19 mouse cellular contexts compared by ENCODE assay signal in the genomic region with DNA sequence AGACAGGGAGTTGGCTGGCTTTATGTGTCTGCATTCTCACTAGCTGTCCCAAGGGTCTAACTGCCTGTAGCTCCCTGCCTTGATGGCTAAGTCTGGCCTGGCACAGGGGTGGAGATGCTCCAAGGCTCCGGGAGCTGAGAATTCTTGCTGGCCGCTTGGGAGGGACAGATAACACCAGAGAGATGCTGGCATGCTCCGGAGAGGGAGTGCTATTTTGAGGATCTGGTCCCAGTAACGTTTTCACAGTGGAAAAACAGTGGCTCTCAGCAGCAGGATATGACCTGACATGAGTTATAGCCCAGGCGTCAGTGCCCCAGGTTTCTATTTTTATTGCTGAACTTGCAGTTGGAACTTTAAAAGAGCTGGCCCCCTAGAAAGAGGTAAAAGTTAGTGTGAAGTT. TPM values are rescaled to one million over a fixed set of nuclear protein-coding genes. Genes with fewer than 3 reads are reported as not detected.
A peak's percentile ranks its signal among the peaks of the same experiment; 100 is the strongest.
DNase-seq lines count a peak whose midpoint lies in the region; ATAC-seq and TF ChIP-seq lines count a peak whose summit lies in the region.
"Had no signal": no experiment of that assay in that cellular context is flagged by ENCODE, and none has a peak within 500 bp of the region (broad histone marks: within the 10 kb centered on the region; RNA-seq: fewer than 3 reads in every experiment).

No protein-coding gene starts in this region.

- no peak for TF ChIP-seq CTCF in stomach, postnatal 0 days (IDR thresholded peaks at IDR 0.05; ENCODE audit: low read depth)

- WGBS in heart, embryonic 11.5 days (ENCODE audit: insufficient replicate concordance), result 22% methylated on average over 5 of the region's 5 CpGs
- 77% methylated on average over 5 of the region's 5 CpGs for WGBS in midbrain, embryonic 10.5 days
- 52% methylated on average over 5 of the region's 5 CpGs for WGBS in stomach, postnatal 0 days

- DNase-seq in gastrocnemius, adult 8-10 months (ENCODE audit: low spot score in 2 of 2), result peak; percentile 45 to 62
- DNase-seq in heart, postnatal 4 days, result peak; percentile 35
- DNase-seq in midbrain, embryonic 10.5 days (ENCODE audit: low spot score), result no peak
- no peak for DNase-seq in layer of hippocampus, postnatal 10 days (ENCODE audit: low spot score in 2 of 2)
- DNase-seq in testis, postnatal 14 days (ENCODE audit: low spot score), result no peak
- DNase-seq in stomach, postnatal 0 days (ENCODE audit: low spot score), result no peak
- DNase-seq: cerebellum, adult 11 months; layer of hippocampus, postnatal 36 days; lung, postnatal 36 days; thymus, postnatal 4 days had no signal

- peak; percentile 80 for ATAC-seq in common myeloid progenitor, adult 5-6 weeks (replicated peaks; ENCODE audit: low read depth, poor library complexity, severe bottlenecking)
- ATAC-seq in heart, embryonic 11.5 days (replicated peaks; ENCODE audit: insufficient number of reproducible peaks, low FRiP score, low TSS enrichment), result 0 out of 2 replicates have a peak, but pooled peaks have one; percentile 35
- ATAC-seq in stomach, postnatal 0 days (ENCODE audit: low FRiP score, low TSS enrichment), result no peak
- ATAC-seq: CD4-positive, CD25-positive, alpha-beta regulatory T cell, adult 4 months; intestine, embryonic 16.5 days; midbrain, embryonic 13.5 days had no signal

- H3K4me2 ChIP-seq in heart, embryonic 11.5 days, result 0 out of 2 replicates have a peak overlapping the region, but pooled peaks have one; percentile 3
- H3K4me2 ChIP-seq in stomach, postnatal 0 days (replicated peaks; ENCODE audit: low read depth), result no peak overlapping the region
- H3K4me2 ChIP-seq: limb, embryonic 12.5 days; midbrain, embryonic 13.5 days; stomach, embryonic 15.5 days had no signal

- H3K27ac ChIP-seq in heart, embryonic 11.5 days (ENCODE audit: low read depth, low read length), result peak overlapping the region; percentile 74; the same call in 1 of the 2 replicates
- H3K27ac ChIP-seq in midbrain, embryonic 10.5 days (replicated peaks), result no peak overlapping the region
- no peak overlapping the region for H3K27ac ChIP-seq in stomach, postnatal 0 days (replicated peaks)
- H3K27ac ChIP-seq: limb, embryonic 12.5 days; midbrain, embryonic 13.5 days; stomach, embryonic 15.5 days had no signal

- no peak overlapping the region for H3K9ac ChIP-seq in heart, embryonic 11.5 days (ENCODE audit: low read depth, low read length)
- H3K9ac ChIP-seq in stomach, postnatal 0 days (ENCODE audit: low read length), result no peak overlapping the region
- H3K9ac ChIP-seq: limb, embryonic 12.5 days; midbrain, embryonic 13.5 days; stomach, embryonic 15.5 days had no signal

- H3K9me3 ChIP-seq in heart, embryonic 11.5 days (replicated peaks; ENCODE audit: control insufficient read depth, low read length), result no peaks in the 10 kb centered on the region
- no peaks in the 10 kb centered on the region; the same call in 1 of the 2 replicates for H3K9me3 ChIP-seq in midbrain, embryonic 10.5 days (replicated peaks)
- H3K9me3 ChIP-seq in stomach, postnatal 0 days (ENCODE audit: control insufficient read depth, low read length), result no peaks in the 10 kb centered on the region
- H3K9me3 ChIP-seq: limb, embryonic 12.5 days; midbrain, embryonic 13.5 days; stomach, embryonic 15.5 days had no signal

- H3K36me3 ChIP-seq in heart, embryonic 11.5 days (ENCODE audit: control insufficient read depth, insufficient read depth, low read length), result no peaks in the 10 kb centered on the region
- no peaks in the 10 kb centered on the region for H3K36me3 ChIP-seq in midbrain, embryonic 10.5 days
- H3K36me3 ChIP-seq in stomach, postnatal 0 days (ENCODE audit: control insufficient read depth, insufficient read depth, low read length), result no peaks in the 10 kb centered on the region
- H3K36me3 ChIP-seq: limb, embryonic 12.5 days; midbrain, embryonic 13.5 days; stomach, embryonic 15.5 days had no signal

- peaks cover 3% of the 10 kb centered on the region; the same call in 1 of the 2 replicates for H3K4me1 ChIP-seq in heart, embryonic 11.5 days (ENCODE audit: control insufficient read depth, insufficient read depth, low read length)
- H3K4me1 ChIP-seq in midbrain, embryonic 10.5 days, result no peaks in the 10 kb centered on the region
- no peaks in the 10 kb centered on the region for H3K4me1 ChIP-seq in stomach, postnatal 0 days (replicated peaks; ENCODE audit: control insufficient read depth, insufficient read depth)
- H3K4me1 ChIP-seq: midbrain, embryonic 13.5 days; stomach, embryonic 15.5 days had no signal

- no peak for TF ChIP-seq EP300 in stomach, postnatal 0 days (optimal IDR thresholded peaks at IDR 0.05)

- no peaks in the 10 kb centered on the region for H3K27me3 ChIP-seq in heart, embryonic 11.5 days (ENCODE audit: control insufficient read depth, insufficient read depth, low read length)
- no peaks in the 10 kb centered on the region for H3K27me3 ChIP-seq in midbrain, embryonic 10.5 days (ENCODE audit: low read depth, poor library complexity, severe bottlenecking)
- no peaks in the 10 kb centered on the region for H3K27me3 ChIP-seq in stomach, postnatal 0 days (ENCODE audit: control insufficient read depth, insufficient read depth, low read length)
- H3K27me3 ChIP-seq: limb, embryonic 12.5 days; midbrain, embryonic 13.5 days; stomach, embryonic 15.5 days had no signal

- H3K4me3 ChIP-seq in heart, embryonic 11.5 days (ENCODE audit: low read depth, low read length), result no peak overlapping the region
- H3K4me3 ChIP-seq in midbrain, embryonic 10.5 days, result no peak overlapping the region
- H3K4me3 ChIP-seq in stomach, postnatal 0 days (ENCODE audit: low read depth, low read length), result no peak overlapping the region
- H3K4me3 ChIP-seq: limb, embryonic 12.5 days; midbrain, embryonic 13.5 days; stomach, embryonic 15.5 days had no signal

RNA-seq across cellular contexts. Expression of gene Spic, which starts 39.4 kb away (rescaled TPM):
- 1.1 and 4.2 TPM in 2 replicates for total RNA-seq in common myeloid progenitor, adult 5-6 weeks (2017)
- total RNA-seq in gastrocnemius, adult 8-10 months (2022), result not detected
- polyA plus RNA-seq in heart, embryonic 11.5 days (2014; fragmentation: Nextera tagmentation; extraction: Ambion mirVana), result not detected in 2 replicates
- total RNA-seq in heart, postnatal 4 days (2021), result not detected
- 0.10 TPM in 1 of 2 replicates, not detected in the other for polyA plus RNA-seq in midbrain, embryonic 10.5 days (2016; fragmentation: Nextera tagmentation; extraction: Ambion mirVana)
- total RNA-seq in layer of hippocampus, postnatal 10 days (2021), result not detected
- 0.62 and 1.4 TPM in 2 replicates for polyA plus RNA-seq in stomach, postnatal 0 days (2015; fragmentation: Nextera tagmentation; extraction: Ambion mirVana)
- total RNA-seq: layer of hippocampus, postnatal 36 days had no signal
- polyA plus RNA-seq: hindbrain, embryonic 11.5 days; limb, embryonic 12.5 days; midbrain, embryonic 13.5 days; small intestine, adult 2 months had no signal

RNA-seq across cellular contexts. Expression of gene Mybpc1, which starts 40.5 kb away (rescaled TPM):
- not detected in 2 replicates for total RNA-seq in common myeloid progenitor, adult 5-6 weeks (2017)
- 100 to 1,000 TPM; 812 to 945 (median 865) TPM for total RNA-seq in gastrocnemius, adult 8-10 months (2022)
- polyA plus RNA-seq in heart, embryonic 11.5 days (2014; fragmentation: Nextera tagmentation; extraction: Ambion mirVana), result 6.6 and 9.3 TPM in 2 replicates
- total RNA-seq in heart, postnatal 4 days (2021), result 1 to 10 TPM in 1 of 2 experiments, under 1 TPM in 1; 0.83 to 4.1 TPM
- polyA plus RNA-seq in midbrain, embryonic 10.5 days (2016; fragmentation: Nextera tagmentation; extraction: Ambion mirVana), result 1.0 and 1.6 TPM in 2 replicates
- total RNA-seq in layer of hippocampus, postnatal 10 days (2021), result 1 to 10 TPM; 1.0 to 1.8 TPM
- 0.57 and 0.69 TPM in 2 replicates for polyA plus RNA-seq in stomach, postnatal 0 days (2015; fragmentation: Nextera tagmentation; extraction: Ambion mirVana)
- polyA plus RNA-seq: CD4-positive, CD25-positive, alpha-beta regulatory T cell, adult 4 months; small intestine, adult 2 months had no signal

Comparison
In these comparisons a context has a peak if more than half of its experiments do, and no peak if none do; other contexts are left out.
1. DNase-seq: peak in gastrocnemius, adult 8-10 months (2 of 2) and heart, postnatal 4 days (single experiment); none in midbrain, embryonic 10.5 days (single experiment), layer of hippocampus, postnatal 10 days (0 of 2), testis, postnatal 14 days (single experiment) and stomach, postnatal 0 days (single experiment).
2. RNA of gene Mybpc1, which starts 40.5 kb away (total RNA-seq): 812 to 945 TPM in gastrocnemius, adult 8-10 months; 0.83 to 4.1 TPM in heart, postnatal 4 days, 1.0 to 1.8 TPM in layer of hippocampus, postnatal 10 days and not detected in common myeloid progenitor, adult 5-6 weeks; every median in the first group is over 100 times any median in the second.